ENCODE assay signal across 9 mouse cellular contexts in genomic region chr10:81328386-81328785, GRCm38 (mm10). TPM values are rescaled to one million over a fixed set of nuclear protein-coding genes. Genes with fewer than 3 reads are reported as not detected.
DNase-seq lines count a peak whose midpoint lies in the region; ATAC-seq and TF ChIP-seq lines count a peak whose summit lies in the region.
"Had no signal": no experiment of that assay in that cellular context is flagged by ENCODE, and none has a peak within 500 bp of the region (broad histone marks: within the 10 kb centered on the region; RNA-seq: fewer than 3 reads in every experiment).

Gene Tbxa2r, plus strand, starts transcription at chr10:81328731.

- 26% methylated on average over 10 of the region's 10 CpGs for WGBS in midbrain, embryonic 10.5 days
- 14% methylated on average over 10 of the region's 10 CpGs for whole genome bisulfite sequencing in midbrain, postnatal 0 days
- WGBS in liver, embryonic 15.5 days (ENCODE audit: insufficient replicate concordance), result 13% methylated on average over 10 of the region's 10 CpGs
- 17% methylated on average over 10 of the region's 10 CpGs for WGBS in cerebellum, adult 2 months

- no peaks in the 10 kb centered on the region for H3K9me3 ChIP-seq in midbrain, embryonic 10.5 days (replicated peaks)
- H3K9me3 ChIP-seq in midbrain, postnatal 0 days (ENCODE audit: low read length), result no peaks in the 10 kb centered on the region
- H3K9me3 ChIP-seq in liver, embryonic 15.5 days (replicated peaks), result no peaks in the 10 kb centered on the region

- H3K4me3 ChIP-seq in midbrain, embryonic 10.5 days, result peak within 1 kb of the TSS; percentile 11; the same call in 1 of the 2 replicates
- no peak within 1 kb of the TSS for H3K4me3 ChIP-seq in midbrain, postnatal 0 days (ENCODE audit: low read depth, low read length)
- H3K4me3 ChIP-seq in liver, embryonic 15.5 days (replicated peaks), result 0 out of 2 replicates have a peak within 1 kb of the TSS, but pooled peaks have one; percentile 5
- H3K4me3 ChIP-seq in cerebellum, adult 2 months (replicated peaks; ENCODE audit: insufficient read depth, low read depth, low read length), result no peak within 1 kb of the TSS

- no peak within 1 kb of the TSS for H3K9ac ChIP-seq in midbrain, postnatal 0 days (replicated peaks; ENCODE audit: low read length, poor library complexity, severe bottlenecking)
- H3K9ac ChIP-seq in liver, embryonic 15.5 days, result no peak within 1 kb of the TSS

- H3K4me2 ChIP-seq in midbrain, postnatal 0 days (ENCODE audit: low read depth, low read length, poor library complexity, severe bottlenecking), result no peak within 1 kb of the TSS
- H3K4me2 ChIP-seq in liver, embryonic 15.5 days, result peak within 1 kb of the TSS; percentile 23

- peak within 1 kb of the TSS; percentile 47 for H3K27ac ChIP-seq in midbrain, embryonic 10.5 days (replicated peaks)
- H3K27ac ChIP-seq in midbrain, postnatal 0 days (ENCODE audit: low read depth, low read length), result no peak within 1 kb of the TSS
- peak within 1 kb of the TSS; percentile 43 for H3K27ac ChIP-seq in liver, embryonic 15.5 days (replicated peaks)
- no peak within 1 kb of the TSS for H3K27ac ChIP-seq in cerebellum, adult 2 months (ENCODE audit: insufficient read depth, low read length)

- no peak for DNase-seq in midbrain, embryonic 10.5 days (ENCODE audit: low spot score)
- no peak for DNase-seq in midbrain, postnatal 0 days (ENCODE audit: low spot score)
- DNase-seq in splenic B cell, adult 2 months (ENCODE audit: low read depth, low spot score), result peak; percentile 37
- DNase-seq in layer of hippocampus, postnatal 14 days (ENCODE audit: low spot score in 2 of 2), result no peak
- DNase-seq in cerebellum, adult 2 months, result no peak

- ATAC-seq in midbrain, postnatal 0 days (ENCODE audit: low FRiP score), result no peak
- peak; percentile 41 for ATAC-seq in granulocyte monocyte progenitor cell, adult 5-6 weeks (replicated peaks; ENCODE audit: poor library complexity, severe bottlenecking)
- ATAC-seq in inflammation-experienced regulatory T-cells, adult 6 months, result peak; percentile 66
- ATAC-seq in liver, embryonic 15.5 days (ENCODE audit: insufficient read depth), result peak; percentile 11; the same call in 1 of the 2 replicates

- H3K4me1 ChIP-seq in midbrain, embryonic 10.5 days, result peaks cover 42% of the 10 kb centered on the region
- no peaks in the 10 kb centered on the region for H3K4me1 ChIP-seq in midbrain, postnatal 0 days (ENCODE audit: insufficient read depth, low read length)
- H3K4me1 ChIP-seq in liver, embryonic 15.5 days (replicated peaks), result peaks cover 30% of the 10 kb centered on the region
- H3K4me1 ChIP-seq in cerebellum, adult 2 months (ENCODE audit: control insufficient read depth, insufficient read depth, low read length), result no peaks in the 10 kb centered on the region

- H3K36me3 ChIP-seq in midbrain, embryonic 10.5 days, result peaks cover 55% of the 10 kb centered on the region
- peaks cover 43% of the 10 kb centered on the region for H3K36me3 ChIP-seq in midbrain, postnatal 0 days (ENCODE audit: insufficient read depth, low read length)
- peaks cover 42% of the 10 kb centered on the region for H3K36me3 ChIP-seq in liver, embryonic 15.5 days (replicated peaks)
- H3K36me3 ChIP-seq in splenic B cell, adult 2 months (ENCODE audit: control insufficient read depth, insufficient read depth, low read length, poor library complexity, severe bottlenecking), result peaks cover 15% of the 10 kb centered on the region

- no peak for TF ChIP-seq POLR2A in cerebellum, adult 2 months (IDR thresholded peaks at IDR 0.05; ENCODE audit: borderline replicate concordance, insufficient read depth, low read length)

- no peak for TF ChIP-seq CTCF in midbrain, postnatal 0 days (IDR thresholded peaks at IDR 0.05)
- TF ChIP-seq CTCF in cerebellum, adult 2 months (IDR thresholded peaks at IDR 0.05; ENCODE audit: borderline replicate concordance, insufficient read depth, low read depth, low read length), result no peak

- H3K27me3 ChIP-seq in midbrain, embryonic 10.5 days (ENCODE audit: low read depth, poor library complexity, severe bottlenecking), result peaks cover 32% of the 10 kb centered on the region
- peaks cover 11% of the 10 kb centered on the region for H3K27me3 ChIP-seq in midbrain, postnatal 0 days (ENCODE audit: insufficient read depth, low read length)
- peaks cover 12% of the 10 kb centered on the region for H3K27me3 ChIP-seq in liver, embryonic 15.5 days
- H3K27me3 ChIP-seq in splenic B cell, adult 2 months (ENCODE audit: control insufficient read depth, insufficient read depth, low read length, poor library complexity, severe bottlenecking), result no peaks in the 10 kb centered on the region
- H3K27me3 ChIP-seq in cerebellum, adult 2 months (ENCODE audit: control insufficient read depth, insufficient read depth, low read length), result 0 out of 2 replicates have a peak, but pooled peaks cover 1% of the 10 kb centered on the region

RNA-seq across cellular contexts. Expression of gene Tbxa2r, which starts in this region (rescaled TPM):
- 2.9 and 3.3 TPM in 2 replicates for polyA plus RNA-seq in midbrain, embryonic 10.5 days (2016; fragmentation: Nextera tagmentation; extraction: Ambion mirVana)
- 4.3 and 7.0 TPM in 2 replicates for total RNA-seq in midbrain, postnatal 0 days (2014; rRNA removed)
- 3.8 and 4.7 TPM in 2 replicates for polyA plus RNA-seq in midbrain, postnatal 0 days (2015; fragmentation: Nextera tagmentation; extraction: Ambion mirVana)
- total RNA-seq in granulocyte monocyte progenitor cell, adult 5-6 weeks (2014; fragmentation: Nextera tagmentation), result not detected in 2 replicates
- 0.09 TPM in 1 of 2 replicates, not detected in the other for total RNA-seq in granulocyte monocyte progenitor cell, adult 5-6 weeks (2017)
- 10 to 100 TPM in 2 of 3 experiments, 1 to 10 TPM in 1; 10.0 to 21.7 (median 17.0) TPM for polyA plus RNA-seq in inflammation-experienced regulatory T-cells, adult 6 months (2017; shearing (Covaris generic))
- polyA plus RNA-seq in liver, embryonic 15.5 days (2015; fragmentation: Nextera tagmentation; extraction: Ambion mirVana), result 4.0 and 5.0 TPM in 2 replicates
- total RNA-seq in layer of hippocampus, postnatal 14 days (2021), result 1 to 10 TPM; 1.8 to 2.2 TPM
- polyA plus RNA-seq in cerebellum, adult 2 months (2012; rRNA removed), result 2.2 and 3.2 TPM in 2 replicates
- total RNA-seq: MEL had no signal

Comparison
In these comparisons a context has a peak if more than half of its experiments do, and no peak if none do; other contexts are left out.
1. H3K27ac ChIP-seq: peak in midbrain, embryonic 10.5 days (single experiment) and liver, embryonic 15.5 days (single experiment); none in midbrain, postnatal 0 days (single experiment) and cerebellum, adult 2 months (single experiment).
2. H3K4me3 ChIP-seq: peak in midbrain, embryonic 10.5 days (single experiment) and liver, embryonic 15.5 days (single experiment); none in midbrain, postnatal 0 days (single experiment) and cerebellum, adult 2 months (single experiment).
3. Peak in ATAC-seq in granulocyte monocyte progenitor cell, adult 5-6 weeks; RNA of the gene not detected or under 1 TPM.